Mouse (Mus musculus) cerebellum, postnatal 10 days (tissue): Measurements from ENCODE around the gene B3gnt8.
A peak's percentile ranks its signal among the peaks of the same experiment; 100 is the strongest.

ENCODE experiments used
- DNase-seq, 2 experiments: peaks; one replicate each; pipeline ENCODE4 v3.0.0; 2021; ENCODE audit warnings: mixed read lengths in 2 of 2

B3gnt8 gene

GRCm38 (mm10) chr7:25666381-25666780 lies 39.9 kb downstream of the B3gnt8 start:
- no peak for DNase-seq

GRCm38 (mm10) chr7:25669158-25669557 lies 42.7 kb downstream of the B3gnt8 start:
- DNase-seq = no peak

- DNase-seq = no peak
These were observed 43.2 kb downstream of the B3gnt8 start for GRCm38 (mm10) chr7:25669631-25670030.

DNA sequence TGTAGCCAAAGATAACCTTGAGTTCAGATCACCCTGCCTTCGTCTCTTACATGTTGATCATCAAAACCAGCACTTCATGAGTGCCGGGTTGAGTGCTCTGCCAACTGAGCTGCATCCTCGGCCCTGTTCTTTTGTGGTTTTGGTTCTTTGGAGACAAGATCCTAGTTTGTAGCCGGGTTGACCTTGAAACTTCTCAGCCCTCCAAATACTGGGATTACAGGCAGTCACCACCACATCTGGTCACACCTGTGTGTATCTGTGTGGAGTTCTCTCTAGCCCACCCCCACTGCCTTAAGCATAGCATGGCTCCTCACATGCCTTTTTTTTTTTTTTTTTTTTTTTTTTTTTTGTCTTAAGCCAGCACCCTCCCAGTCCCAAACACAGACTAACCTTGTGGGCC lies 43.6 kb downstream of the B3gnt8 start:
- DNase-seq = no peak

DNA sequence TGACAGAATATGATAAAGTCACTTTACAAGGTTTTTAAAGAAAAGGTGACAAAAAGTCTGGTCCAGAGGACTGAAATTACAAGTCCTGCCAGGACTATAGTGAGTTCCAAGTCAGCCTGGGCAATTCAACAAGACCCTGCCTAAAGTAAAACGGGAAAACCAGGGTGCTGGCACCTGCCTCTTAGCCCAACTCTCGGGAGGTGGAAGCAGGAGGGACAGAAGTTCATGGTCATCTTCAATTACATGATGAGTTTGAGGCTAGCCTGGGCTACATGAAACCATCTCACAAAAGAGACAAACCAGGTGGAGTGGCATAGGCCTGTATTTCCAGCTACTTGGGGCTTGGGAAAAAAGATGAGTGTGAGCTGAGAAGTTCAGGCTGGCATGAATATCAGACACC lies 45.2 kb downstream of the B3gnt8 start:
- no peak for DNase-seq

GRCm38 (mm10) chr7:25672442-25672841 lies 46.0 kb downstream of the B3gnt8 start:
- DNase-seq = no peak

DNA sequence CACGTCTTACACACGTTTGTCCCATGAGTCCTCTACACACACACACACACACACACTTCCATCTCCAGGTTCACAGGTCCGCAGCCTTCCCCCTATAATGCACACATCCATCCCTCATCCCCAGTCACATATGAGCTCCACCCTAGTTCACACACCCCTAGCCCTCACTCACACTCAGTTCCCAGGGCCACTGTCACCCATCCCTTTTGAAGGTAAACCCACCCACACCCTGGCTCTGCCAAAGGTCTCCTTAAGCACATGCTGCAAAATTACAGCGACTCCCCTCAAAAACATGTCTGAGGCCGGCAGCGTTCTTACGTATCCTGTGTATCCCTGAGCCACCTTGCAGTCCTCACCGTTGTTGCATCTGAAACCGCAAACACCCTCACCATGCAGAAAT lies 47.8 kb downstream of the B3gnt8 start:
- no peak for DNase-seq

DNA sequence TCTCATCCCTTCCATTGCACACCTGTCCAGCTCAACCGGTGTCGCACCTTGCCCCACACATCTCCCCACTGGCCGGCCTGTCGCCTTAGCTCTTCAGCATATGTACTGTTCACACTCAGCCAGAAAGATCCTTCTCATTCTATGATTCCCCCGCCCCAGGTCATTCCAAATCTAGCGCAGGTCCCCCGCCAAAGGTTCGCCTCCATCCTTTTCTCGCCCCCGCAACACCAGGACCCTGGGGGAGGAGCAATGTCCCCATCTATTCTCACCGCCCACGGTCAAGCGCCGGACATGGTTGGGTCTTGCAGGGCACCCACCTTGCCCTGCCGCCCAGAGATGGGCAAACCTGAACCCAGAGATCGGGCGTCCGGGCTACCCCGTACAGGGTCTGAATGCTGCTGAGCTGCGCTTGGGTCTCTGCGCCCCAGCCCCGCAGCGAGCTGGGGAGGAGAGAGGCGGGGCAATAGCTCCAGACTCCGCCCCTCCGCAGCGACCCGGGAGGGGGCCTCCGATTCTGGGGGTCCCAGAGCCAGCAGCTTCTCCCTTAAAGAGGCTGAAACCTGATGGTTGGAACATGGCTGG lies 48.4 kb downstream of the B3gnt8 start, which contains the start of gene Tmem91:
Tmem91 (minus strand) TSS at position 448 of the 582 bp plus-strand sequence.
- peak; percentile 62 to 70 for DNase-seq

DNA sequence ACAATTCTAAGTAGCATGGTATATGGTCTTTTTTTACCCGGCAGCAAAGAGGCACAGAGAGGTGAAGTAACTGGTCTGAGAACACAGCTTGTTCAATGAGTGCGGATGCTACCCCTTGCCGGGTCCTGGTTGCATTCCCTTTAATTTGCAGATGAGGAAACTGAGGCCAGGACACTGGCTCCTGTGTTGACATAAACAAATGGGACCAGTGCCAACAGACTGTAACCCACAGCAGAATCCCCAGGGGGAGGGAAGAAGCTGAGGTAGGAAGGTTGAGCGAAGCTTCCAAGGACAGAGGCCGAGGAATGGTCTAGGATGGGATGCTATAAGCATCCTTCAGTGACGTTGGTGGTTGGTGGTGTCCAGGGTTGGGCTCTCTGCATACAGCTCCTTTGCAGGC lies 49.0 kb downstream of the B3gnt8 start:
- peak; percentile 35 to 51 for DNase-seq

DNA sequence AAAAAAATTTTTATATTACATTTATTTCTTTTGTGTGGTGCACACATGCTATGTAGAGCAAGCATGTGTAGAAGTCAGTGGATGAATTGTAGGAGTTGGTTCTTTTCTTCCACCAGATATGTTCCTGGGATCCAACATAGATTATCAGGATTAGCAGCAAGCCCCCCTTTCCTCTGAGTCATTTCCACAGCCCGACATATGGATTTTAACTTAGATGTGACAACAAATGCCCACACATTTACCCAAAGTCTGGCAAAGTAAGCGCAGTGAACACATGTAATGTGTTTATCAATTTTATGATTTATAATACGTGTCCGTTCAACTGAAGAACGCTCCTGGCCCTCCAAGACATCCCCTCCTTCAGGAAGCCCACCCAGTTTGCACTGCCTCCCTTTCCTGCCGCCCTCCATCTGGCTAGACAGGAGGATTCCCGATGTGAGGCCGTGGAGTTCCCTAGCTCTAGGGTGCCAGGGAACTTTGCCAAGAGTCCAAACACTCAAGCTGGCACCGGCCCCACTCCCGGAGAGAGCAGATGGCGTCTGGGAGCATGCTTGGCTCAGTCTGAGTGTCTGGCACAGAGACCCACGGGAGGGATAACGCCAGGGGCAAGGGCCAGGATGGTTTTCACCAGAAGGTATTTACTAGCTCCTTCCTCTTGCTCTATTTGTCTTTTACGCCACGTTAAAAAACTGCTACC lies 49.8 kb downstream of the B3gnt8 start:
- DNase-seq = peak; percentile 100

DNA sequence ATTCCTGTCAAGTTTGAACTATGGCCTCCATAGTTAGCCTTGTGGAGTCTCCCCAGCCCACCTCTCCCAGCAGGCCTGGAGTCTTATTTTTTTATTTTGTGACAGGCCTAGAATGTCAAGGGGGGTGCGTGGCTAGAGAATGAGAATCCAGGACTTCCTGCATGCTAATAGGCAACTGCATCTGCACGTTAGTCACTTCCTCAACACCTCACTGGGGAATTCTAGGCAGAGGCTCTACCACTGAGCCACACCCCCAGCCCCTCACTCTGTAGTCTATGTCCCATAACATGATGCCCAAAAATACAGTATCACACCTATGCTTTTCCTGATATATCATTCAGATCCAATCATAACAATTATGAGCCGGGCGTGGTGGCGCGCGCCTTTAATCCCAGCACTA lies 50.6 kb downstream of the B3gnt8 start:
- no peak for DNase-seq

- DNase-seq = peak in 1 of 2 experiments; percentile 45
These were observed 53.5 kb downstream of the B3gnt8 start for GRCm38 (mm10) chr7:25679971-25680370.

GRCm38 (mm10) chr7:25680514-25681258 lies 54.2 kb downstream of the B3gnt8 start, which contains the start of gene B9d2:
TSS of gene B9d2 (plus strand) at chr7:25680780.
- peak; percentile 98 for DNase-seq

DNA sequence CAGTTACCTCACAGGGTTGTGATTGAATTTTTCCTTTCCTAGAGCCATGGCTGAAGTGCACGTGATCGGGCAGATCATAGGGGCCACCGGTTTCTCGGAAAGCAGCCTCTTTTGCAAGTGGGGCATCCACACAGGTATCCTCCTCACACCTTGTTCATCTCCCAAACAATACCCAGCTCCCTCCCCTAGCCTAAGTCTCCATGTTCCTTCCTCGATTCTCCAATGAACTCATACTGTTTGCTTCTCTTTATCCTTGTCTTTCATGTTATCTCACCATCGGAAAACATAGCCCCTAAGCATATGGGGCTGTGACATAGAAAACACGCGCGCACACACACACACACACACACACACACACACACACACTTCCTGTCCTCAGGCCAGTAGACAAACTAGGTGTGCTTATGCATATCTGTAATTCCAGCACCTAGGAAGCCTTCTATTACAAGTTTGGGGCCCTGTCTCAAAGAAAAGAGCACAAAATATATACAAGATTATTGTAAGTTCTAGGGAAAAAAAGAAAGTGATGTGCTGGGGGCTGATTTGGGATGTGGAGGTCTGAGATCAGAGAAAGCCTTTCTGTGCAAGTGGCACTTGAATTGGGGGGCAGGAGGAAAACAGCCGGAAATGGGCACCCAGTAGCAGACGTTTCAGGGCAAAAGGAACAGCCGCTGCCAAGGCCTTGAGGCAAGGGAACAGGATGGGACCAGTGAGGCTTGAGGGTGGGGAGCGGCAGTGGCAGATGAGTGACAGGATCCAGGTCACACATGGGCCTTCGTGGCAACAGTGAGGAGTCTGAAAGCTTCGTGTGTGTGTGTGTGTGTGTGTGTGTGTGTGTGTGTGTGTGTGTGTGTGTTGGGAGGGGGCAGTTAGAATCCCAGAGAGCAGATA lies 55.1 kb downstream of the B3gnt8 start:
- DNase-seq = peak; percentile 54 to 55

- DNase-seq = no peak
These were observed 57.2 kb downstream of the B3gnt8 start for GRCm38 (mm10) chr7:25683474-25684180.

- no peak for DNase-seq
These were observed 58.2 kb downstream of the B3gnt8 start for GRCm38 (mm10) chr7:25684659-25685058.
